Mouse (Mus musculus) embryo, embryonic 10.5 days (tissue): Measurements from ENCODE around the gene Fam19a5.

Experiments
- DNase-seq: peaks from one replicate; pipeline ENCODE4 v3.0.0-alpha.2; 2015; ENCODE audit warnings: low spot score

The Fam19a5 gene

GRCm38 (mm10) chr15:87596731-87597130 is 52.6 kb downstream of the Fam19a5 start:
- DNase-seq: no peak

DNA sequence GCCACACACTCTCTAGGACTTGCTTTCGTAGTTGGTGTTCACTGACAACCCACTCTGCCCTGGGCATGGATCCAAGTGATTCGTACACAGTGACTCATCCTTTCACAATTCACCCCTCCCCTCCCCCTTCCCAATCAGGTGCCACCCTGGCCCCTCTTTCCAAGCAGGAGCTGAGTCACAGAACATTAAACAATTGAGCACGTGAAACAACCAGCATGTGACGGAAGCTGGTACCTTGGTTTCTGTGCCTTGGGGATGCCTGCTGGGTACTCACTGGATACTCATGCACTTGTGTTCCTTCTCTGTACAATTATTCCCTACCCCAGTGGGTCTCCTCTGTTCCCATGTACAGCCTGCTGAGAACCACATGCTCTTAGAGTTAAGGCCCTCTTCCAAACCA is 53.0 kb downstream of the Fam19a5 start:
- no peak for DNase-seq

DNA sequence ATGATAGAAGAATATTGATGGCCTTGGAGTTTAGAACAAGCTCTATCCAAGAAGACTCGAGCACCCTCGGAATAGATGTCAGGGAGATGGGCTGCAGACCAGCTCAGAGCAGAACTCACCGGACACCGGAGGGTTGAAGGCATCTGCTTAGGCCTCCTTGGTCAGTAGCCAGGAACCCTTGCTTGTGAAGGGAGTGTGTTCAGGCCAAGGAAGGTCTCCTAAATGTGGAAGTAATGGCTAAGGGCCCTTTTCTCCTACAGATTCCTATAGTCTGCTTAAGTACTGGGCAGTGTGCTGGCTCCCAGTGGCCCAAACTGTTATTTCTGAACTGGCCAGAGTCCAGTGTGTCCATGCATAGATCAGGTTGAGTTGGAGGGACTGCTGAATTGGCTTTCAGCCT is 53.7 kb downstream of the Fam19a5 start:
- no peak for DNase-seq

DNA sequence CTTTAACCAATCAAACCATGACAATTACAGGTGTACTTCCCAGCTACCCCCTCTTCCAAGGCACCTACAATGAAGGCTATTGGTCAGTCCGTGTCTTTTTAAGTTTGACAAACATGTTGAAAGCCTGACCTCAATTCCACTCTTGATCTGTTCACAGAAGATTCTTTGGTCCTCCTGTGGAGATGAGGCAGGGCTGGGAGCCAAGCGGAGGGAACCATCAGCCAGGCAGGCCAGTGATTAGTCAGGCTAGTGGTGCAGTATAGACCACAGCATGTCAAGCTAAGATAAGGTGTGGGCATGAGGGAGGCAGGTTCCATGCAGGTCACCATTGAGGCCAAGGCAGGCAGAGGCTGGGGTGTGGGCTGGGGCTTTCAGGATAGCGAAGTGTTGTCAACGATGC is 54.5 kb downstream of the Fam19a5 start:
- no peak for DNase-seq

GRCm38 (mm10) chr15:87603316-87603715 is 59.2 kb downstream of the Fam19a5 start:
- DNase-seq: no peak

DNA sequence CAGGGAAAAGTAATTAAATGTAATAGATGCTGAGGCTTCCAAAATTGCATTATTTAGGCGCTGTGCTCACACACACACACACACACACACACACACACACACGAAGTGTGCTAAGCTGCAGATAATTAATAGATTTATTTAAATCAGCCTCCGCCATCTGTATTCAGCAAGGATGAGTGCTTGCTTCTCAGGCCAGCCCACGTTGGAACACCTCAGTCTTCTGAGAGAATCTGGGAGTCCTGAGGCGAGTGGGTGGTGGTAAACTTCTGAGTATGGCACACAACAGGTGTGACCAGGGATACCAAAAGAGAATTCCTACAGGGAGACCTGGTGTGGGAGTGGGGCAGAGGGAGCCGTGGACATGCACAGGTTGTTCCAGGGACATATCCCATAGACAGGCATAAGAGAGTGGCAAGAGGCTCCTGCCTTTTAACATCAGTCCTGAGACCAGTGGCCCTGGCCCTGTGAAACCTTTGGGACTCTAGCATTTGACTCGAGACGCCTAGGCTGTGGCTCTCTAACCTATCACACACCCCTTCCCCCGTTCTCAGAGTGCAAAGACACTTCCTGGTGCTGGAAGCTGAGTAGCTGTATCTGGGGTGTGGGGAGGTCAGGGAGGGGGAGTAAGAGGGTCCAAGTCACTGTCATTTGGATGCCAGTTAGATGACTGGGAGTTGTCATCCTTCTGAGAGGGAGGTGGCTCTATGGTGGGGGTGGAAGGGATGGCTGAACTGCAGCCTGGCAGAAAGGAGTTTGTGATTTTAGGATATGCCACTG is 61.6 kb downstream of the Fam19a5 start:
- DNase-seq: no peak

GRCm38 (mm10) chr15:87606702-87607101 is 62.6 kb downstream of the Fam19a5 start:
- no peak for DNase-seq

GRCm38 (mm10) chr15:87609236-87609635 is 65.1 kb downstream of the Fam19a5 start:
- DNase-seq: no peak

GRCm38 (mm10) chr15:87623966-87624609 is 80.0 kb downstream of the Fam19a5 start:
- DNase-seq: peak; percentile 91

GRCm38 (mm10) chr15:87624610-87625091 is 80.6 kb downstream of the Fam19a5 start:
- DNase-seq: peak; percentile 55

DNA sequence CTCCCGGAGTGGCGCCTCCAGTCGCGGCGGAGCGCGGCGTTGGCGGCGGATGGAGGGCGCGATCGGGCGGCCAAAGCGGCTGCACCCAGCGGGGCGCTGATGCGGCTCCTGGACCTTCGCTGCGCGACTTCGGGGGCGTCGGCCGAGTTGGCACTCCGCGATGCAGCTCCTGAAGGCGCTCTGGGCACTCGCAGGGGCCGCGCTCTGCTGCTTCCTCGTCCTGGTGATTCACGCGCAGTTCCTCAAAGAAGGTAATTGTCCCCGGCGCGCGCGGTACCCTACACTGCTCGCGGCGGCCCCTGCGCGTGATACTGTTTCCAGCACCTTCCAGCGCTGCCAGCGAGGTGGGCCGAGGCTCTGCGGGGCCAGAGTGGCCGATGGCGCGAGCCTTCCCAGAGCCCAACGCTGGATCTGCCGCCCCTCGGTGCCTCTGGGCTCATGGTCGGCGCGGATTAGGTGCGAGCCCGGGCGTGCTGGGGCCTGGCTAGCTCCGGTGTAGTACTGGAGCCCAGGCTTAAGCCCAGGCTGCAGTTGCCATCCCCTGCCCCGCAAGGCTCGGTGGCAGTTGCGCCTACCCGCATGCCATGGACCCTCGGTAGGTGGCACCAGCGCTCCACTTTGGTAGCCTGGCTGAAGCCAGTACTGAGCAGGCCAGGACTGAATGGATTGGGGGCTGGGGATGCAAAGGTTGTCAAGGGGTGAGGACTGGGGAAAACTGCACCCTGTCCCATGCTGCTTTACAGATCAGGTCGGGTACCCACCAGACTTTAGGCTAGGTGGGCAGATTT is 81.3 kb downstream of the Fam19a5 start:
- DNase-seq: peak; percentile 91

GRCm38 (mm10) chr15:87635272-87635671 is 91.2 kb downstream of the Fam19a5 start:
- DNase-seq: no peak

- no peak for DNase-seq
Observed at GRCm38 (mm10) chr15:87636407-87636806, 92.3 kb downstream of the Fam19a5 start.

- no peak for DNase-seq
Observed at GRCm38 (mm10) chr15:87637234-87637633, 93.1 kb downstream of the Fam19a5 start.

- DNase-seq: peak; percentile 21
Observed at GRCm38 (mm10) chr15:87638270-87638669, 94.2 kb downstream of the Fam19a5 start.

DNA sequence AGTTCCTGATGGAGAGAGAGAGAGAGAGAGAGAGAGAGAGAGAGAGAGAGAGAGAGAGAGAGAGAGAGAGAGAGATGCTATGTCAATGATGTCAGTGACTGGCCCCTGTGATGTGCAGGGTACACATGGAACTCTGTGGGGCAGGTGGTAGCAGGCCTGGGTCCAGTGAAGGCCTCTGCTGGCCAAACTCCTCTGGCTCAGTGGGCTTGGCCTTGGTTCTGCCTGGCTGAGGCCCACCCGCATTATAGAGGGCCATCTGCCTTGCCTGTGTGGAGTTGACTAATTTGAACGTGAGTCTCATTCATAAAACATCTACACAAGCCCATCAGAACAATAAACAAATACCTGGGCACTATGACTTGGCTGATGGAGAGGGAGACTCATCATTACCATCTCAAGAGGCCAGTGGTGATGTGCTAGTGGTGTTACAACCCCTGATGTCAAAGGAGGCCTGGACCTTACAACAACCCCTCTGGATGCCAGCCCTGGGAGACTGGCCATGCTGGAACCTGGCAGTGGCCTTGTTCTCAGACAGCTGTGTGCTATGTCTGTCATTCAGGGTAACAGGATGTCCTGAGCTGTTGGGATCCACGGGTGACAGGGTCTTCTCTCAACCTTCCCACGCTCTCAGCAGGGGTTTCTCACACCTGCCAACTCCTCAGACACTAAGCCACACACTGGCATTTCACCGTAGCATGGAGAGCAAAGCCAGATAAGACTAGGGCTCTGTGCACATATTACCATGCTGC is 102.4 kb downstream of the Fam19a5 start:
- DNase-seq: no peak

GRCm38 (mm10) chr15:87649651-87650050 is 105.6 kb downstream of the Fam19a5 start:
- peak; percentile 28 for DNase-seq

DNA sequence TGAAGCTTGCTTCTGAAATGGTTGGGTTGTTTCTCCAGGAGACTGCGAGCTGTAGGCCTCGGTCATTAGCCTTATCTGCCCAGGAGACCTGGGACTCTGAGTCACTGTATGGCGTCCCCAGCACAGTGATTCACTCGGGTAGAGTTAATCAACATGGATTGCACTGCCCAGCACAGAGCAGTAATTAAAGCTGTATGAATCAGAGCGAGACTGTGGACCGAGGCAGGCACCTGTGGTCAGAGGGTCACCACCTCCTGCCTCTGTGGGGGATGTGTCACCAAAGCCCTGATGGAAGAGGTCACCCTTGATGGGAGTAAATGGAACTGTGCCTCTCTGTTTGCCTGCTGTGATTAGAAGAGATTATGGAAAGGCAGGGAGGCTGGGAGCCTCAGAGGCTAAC is 110.5 kb downstream of the Fam19a5 start:
- no peak for DNase-seq

DNA sequence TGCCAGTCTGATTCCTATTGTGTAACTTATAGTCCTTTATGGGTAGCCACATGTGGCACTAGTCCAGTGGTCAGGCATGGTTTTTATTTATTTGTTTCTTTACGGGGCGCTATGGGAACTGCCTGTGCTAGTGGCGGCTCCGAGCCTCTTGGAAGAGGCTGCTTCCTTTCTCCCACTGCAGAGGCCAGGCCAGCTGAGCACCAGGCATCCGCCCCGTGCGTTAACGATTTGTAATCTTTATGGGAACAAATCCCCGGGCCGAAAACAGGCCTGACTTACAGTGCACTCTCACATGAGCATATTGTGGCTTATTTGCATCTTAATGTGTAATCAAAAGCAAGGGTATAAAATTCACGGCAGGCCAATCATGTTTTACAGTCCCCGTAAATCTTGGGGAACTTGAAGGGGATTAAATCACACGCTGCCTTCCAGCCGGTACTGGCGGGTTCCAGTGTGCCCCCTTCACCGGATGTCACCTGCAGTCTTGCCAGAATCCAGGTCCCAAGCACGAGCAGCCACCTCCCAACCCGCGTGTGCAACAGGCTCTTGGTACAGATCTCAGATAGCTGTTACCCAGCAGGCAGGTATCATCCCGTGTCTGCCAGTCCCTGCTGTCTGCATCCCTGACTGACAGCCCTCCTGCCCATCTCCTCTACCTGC is 112.5 kb downstream of the Fam19a5 start:
- peak; percentile 15 for DNase-seq

DNA sequence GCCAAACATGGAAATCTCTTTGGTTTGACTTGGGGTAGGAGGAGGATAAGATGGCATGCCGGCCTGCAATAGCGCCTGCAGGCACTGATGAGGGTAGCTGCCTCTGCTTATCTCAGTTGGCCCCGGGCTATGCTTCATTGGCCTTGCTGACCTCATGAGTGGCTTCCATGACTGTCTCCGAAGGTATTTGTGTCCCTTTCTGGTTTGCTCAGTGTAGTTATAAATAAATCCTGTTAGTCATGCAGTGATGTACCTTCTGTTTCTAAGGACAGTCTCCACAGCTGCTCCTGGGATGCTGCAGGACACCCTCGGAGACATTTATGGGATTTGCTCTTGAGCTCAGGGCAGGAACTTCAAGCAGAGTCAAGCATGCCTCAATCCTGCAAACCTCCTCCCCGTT is 115.6 kb downstream of the Fam19a5 start:
- DNase-seq: no peak

GRCm38 (mm10) chr15:87661954-87662353 is 117.9 kb downstream of the Fam19a5 start:
- DNase-seq: no peak
